Comparison of ENCODE assay signal across 30 mouse cellular contexts in the genomic region with DNA sequence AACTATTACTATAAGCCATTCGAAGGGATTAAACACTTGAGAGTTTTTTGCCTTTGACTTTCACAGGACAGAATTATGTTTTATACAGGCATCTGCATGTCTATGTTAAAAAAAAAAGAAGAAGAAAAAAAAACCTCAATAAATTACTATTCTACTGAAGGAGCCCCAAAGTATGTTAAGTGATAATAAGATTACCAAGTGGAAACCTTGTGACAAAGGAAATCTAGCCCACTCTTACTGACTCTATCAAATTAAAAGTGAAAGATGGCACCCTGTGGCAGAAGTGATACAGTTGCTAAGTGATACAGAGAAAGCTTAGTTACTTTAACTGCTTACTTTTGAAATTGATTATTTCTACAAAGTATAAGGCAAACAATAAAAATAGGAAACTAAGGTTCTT. TPM values are rescaled to one million over a fixed set of nuclear protein-coding genes. Genes with fewer than 3 reads are reported as not detected.
A peak's percentile ranks its signal among the peaks of the same experiment; 100 is the strongest.
DNase-seq lines count a peak whose midpoint lies in the region; ATAC-seq and TF ChIP-seq lines count a peak whose summit lies in the region.
"Had no signal": no experiment of that assay in that cellular context is flagged by ENCODE, and none has a peak within 500 bp of the region (broad histone marks: within the 10 kb centered on the region; RNA-seq: fewer than 3 reads in every experiment).

No protein-coding gene starts in this region.

- H3K4me2 ChIP-seq in heart, embryonic 13.5 days = peak overlapping the region; percentile 47
- H3K4me2 ChIP-seq in kidney, postnatal 0 days (ENCODE audit: low read length) = 0 out of 2 replicates have a peak overlapping the region, but pooled peaks have one; percentile 16
- H3K4me2 ChIP-seq in embryonic facial prominence, embryonic 14.5 days (ENCODE audit: low read depth, low read length) = peak overlapping the region; percentile 37; the same call in 1 of the 2 replicates
- H3K4me2 ChIP-seq: lung, embryonic 14.5 days; midbrain, embryonic 15.5 days had no signal

- H3K4me3 ChIP-seq in heart, embryonic 13.5 days = no peak overlapping the region
- H3K4me3 ChIP-seq in kidney, postnatal 0 days (replicated peaks; ENCODE audit: low read depth, low read length) = no peak overlapping the region
- H3K4me3 ChIP-seq in MEL (ENCODE audit: control insufficient read depth in 1 of 2, insufficient read depth in 1 of 2, low read depth in 2 of 2, low read length in 2 of 2) = peak overlapping the region in 1 of 2 experiments; percentile 26; a peak in 2 of 4 replicates
- no peak overlapping the region for H3K4me3 ChIP-seq in embryonic facial prominence, embryonic 14.5 days (ENCODE audit: low read depth, low read length)
- H3K4me3 ChIP-seq: forebrain, embryonic 10.5 days; gastrocnemius, adult 2 months; hindbrain, embryonic 15.5 days; liver, embryonic 13.5 days; midbrain, embryonic 10.5 days; midbrain, embryonic 15.5 days; neural tube, embryonic 12.5 days had no signal

- TF ChIP-seq EP300 in MEL (IDR thresholded peaks at IDR 0.05; ENCODE audit: low read depth in 1 of 2, low read length in 2 of 2) = peak; percentile 54 to 58

- H3K36me3 ChIP-seq in heart, embryonic 13.5 days = peaks cover 25% of the 10 kb centered on the region
- H3K36me3 ChIP-seq in kidney, postnatal 0 days (ENCODE audit: insufficient read depth, low read length) = 0 out of 2 replicates have a peak, but pooled peaks cover 4% of the 10 kb centered on the region
- peaks cover 3 to 46% of the 10 kb centered on the region in 2 experiments for H3K36me3 ChIP-seq in MEL (ENCODE audit: control insufficient read depth in 1 of 2, insufficient read depth in 2 of 2, low read length in 2 of 2)
- H3K36me3 ChIP-seq in embryonic facial prominence, embryonic 14.5 days (ENCODE audit: control insufficient read depth, insufficient read depth, low read length) = peaks cover 1% of the 10 kb centered on the region

- H3K27ac ChIP-seq in heart, embryonic 13.5 days (replicated peaks) = no peak overlapping the region
- H3K27ac ChIP-seq in kidney, postnatal 0 days = no peak overlapping the region
- peak overlapping the region; percentile 67 for H3K27ac ChIP-seq in MEL (ENCODE audit: control insufficient read depth, low read depth, low read length)
- H3K27ac ChIP-seq in embryonic facial prominence, embryonic 14.5 days (replicated peaks; ENCODE audit: low read depth, low read length) = 0 out of 2 replicates have a peak overlapping the region, but pooled peaks have one; percentile 52
- H3K27ac ChIP-seq: gastrocnemius, adult 2 months; liver, embryonic 13.5 days; midbrain, embryonic 15.5 days; neural tube, embryonic 12.5 days had no signal

- peaks cover 32% of the 10 kb centered on the region for H3K4me1 ChIP-seq in heart, embryonic 13.5 days
- peaks cover 10% of the 10 kb centered on the region for H3K4me1 ChIP-seq in kidney, postnatal 0 days (replicated peaks; ENCODE audit: insufficient read depth, low read length)
- H3K4me1 ChIP-seq in MEL (ENCODE audit: control insufficient read depth in 1 of 2, insufficient read depth in 2 of 2, low read length in 2 of 2) = peaks cover 24 to 26% of the 10 kb centered on the region in 2 experiments
- peaks cover 21% of the 10 kb centered on the region for H3K4me1 ChIP-seq in embryonic facial prominence, embryonic 14.5 days (ENCODE audit: control insufficient read depth, insufficient read depth, low read length)

- H3K79me2 ChIP-seq in MEL (ENCODE audit: control insufficient read depth, insufficient read depth, low read length, poor library complexity) = peaks cover 22% of the 10 kb centered on the region

- H3K9ac ChIP-seq in heart, embryonic 13.5 days = no peak overlapping the region
- H3K9ac ChIP-seq in kidney, postnatal 0 days (ENCODE audit: low read depth, low read length) = no peak overlapping the region
- H3K9ac ChIP-seq in MEL (ENCODE audit: control insufficient read depth, low read depth, low read length, poor library complexity, severe bottlenecking) = no peak overlapping the region
- H3K9ac ChIP-seq in embryonic facial prominence, embryonic 14.5 days (ENCODE audit: low read depth, low read length) = no peak overlapping the region
- H3K9ac ChIP-seq: hindbrain, embryonic 15.5 days; liver, embryonic 13.5 days; lung, embryonic 14.5 days; midbrain, embryonic 15.5 days; neural tube, embryonic 12.5 days had no signal

- TF ChIP-seq POLR2A in MEL (IDR thresholded peaks at IDR 0.05; ENCODE audit: control insufficient read depth in 1 of 2, insufficient read depth in 1 of 2, low read depth in 1 of 2, low read length in 2 of 2, poor library complexity in 1 of 2) = no peak

- ATAC-seq in heart, embryonic 13.5 days (ENCODE audit: extremely low read depth, insufficient number of reproducible peaks, low FRiP score, low TSS enrichment) = no peak
- no peak for ATAC-seq in kidney, postnatal 0 days (replicated peaks; ENCODE audit: low FRiP score, low read depth)
- ATAC-seq in embryonic facial prominence, embryonic 14.5 days (ENCODE audit: low read depth) = no peak
- ATAC-seq: activated CD4-positive, CD25-positive, alpha-beta regulatory T cell, adult 4 months; CD4-positive, CD25-positive, alpha-beta regulatory T cell, adult 4 months; forebrain, embryonic 16.5 days; inflammation-experienced regulatory T-cells, adult 6 months had no signal

- 85% methylated on average over 1 of the region's 1 CpGs for WGBS in heart, embryonic 13.5 days
- 83% methylated on average over 1 of the region's 1 CpGs for WGBS in kidney, postnatal 0 days
- WGBS in embryonic facial prominence, embryonic 14.5 days = 82% methylated on average over 1 of the region's 1 CpGs

- H3K9me3 ChIP-seq in heart, embryonic 13.5 days = no peaks in the 10 kb centered on the region
- no peaks in the 10 kb centered on the region for H3K9me3 ChIP-seq in kidney, postnatal 0 days (replicated peaks; ENCODE audit: low read length)
- no peaks in the 10 kb centered on the region for H3K9me3 ChIP-seq in MEL (replicated peaks; ENCODE audit: insufficient read depth, low read length)
- peaks cover under 1% of the 10 kb centered on the region; the same call in 1 of the 2 replicates for H3K9me3 ChIP-seq in embryonic facial prominence, embryonic 14.5 days (ENCODE audit: control insufficient read depth, low read length)
- H3K9me3 ChIP-seq: hindbrain, embryonic 15.5 days; liver, embryonic 13.5 days; midbrain, embryonic 15.5 days; neural tube, embryonic 12.5 days had no signal

- TF ChIP-seq CTCF in kidney, postnatal 0 days (IDR thresholded peaks at IDR 0.05; ENCODE audit: low read depth) = no peak
- TF ChIP-seq CTCF in MEL (IDR thresholded peaks at IDR 0.05 in 2 of 3, conservative IDR thresholded peaks at IDR 0.05 in 1 of 3; ENCODE audit: control insufficient read depth in 1 of 3, insufficient read depth in 1 of 3, low read depth in 2 of 3, low read length in 3 of 3, poor library complexity in 1 of 3, severe bottlenecking in 1 of 3) = no peak

- no peaks in the 10 kb centered on the region for H3K27me3 ChIP-seq in heart, embryonic 13.5 days (replicated peaks)
- no peaks in the 10 kb centered on the region for H3K27me3 ChIP-seq in kidney, postnatal 0 days (ENCODE audit: insufficient read depth, low read length)
- H3K27me3 ChIP-seq in MEL (ENCODE audit: control insufficient read depth in 1 of 2, insufficient read depth in 2 of 2, low read length in 2 of 2) = no peaks in the 10 kb centered on the region
- H3K27me3 ChIP-seq in embryonic facial prominence, embryonic 14.5 days (replicated peaks; ENCODE audit: control insufficient read depth, insufficient read depth, low read length) = no peaks in the 10 kb centered on the region
- H3K27me3 ChIP-seq: hindbrain, embryonic 15.5 days; liver, embryonic 13.5 days; midbrain, embryonic 15.5 days; neural tube, embryonic 12.5 days had no signal

- no peak for TF ChIP-seq RAD21 in MEL (IDR thresholded peaks at IDR 0.05; ENCODE audit: low read depth, low read length)

- intact Hi-C loops in heart, postnatal 10 days (cut with DNase I) = no loop called here

- DNase-seq in heart, postnatal 10 days = no peak
- DNase-seq in kidney, postnatal 0 days (ENCODE audit: low spot score) = no peak
- DNase-seq in kidney, postnatal 36 days = no peak
- peak; percentile 59 for DNase-seq in MEL (ENCODE audit: low read depth, low spot score)
- no peak for DNase-seq in embryonic facial prominence, embryonic 14.5 days (ENCODE audit: low spot score)
- no peak for DNase-seq in natural killer cell, adult 2 months (ENCODE audit: low spot score in 2 of 2)
- no peak for DNase-seq in lung, adult 18-20 months
- DNase-seq: adrenal gland, adult 8-10 months; cerebellum, adult 2 months; cerebellum, postnatal 14 days; gastrocnemius, adult 2 months; gastrocnemius, postnatal 36 days; kidney, adult 11 months; layer of hippocampus, postnatal 36 days; liver, embryonic 13.5 days; lung, postnatal 14 days had no signal

TF ChIP-seq in MEL, 35 proteins besides CTCF, POLR2A, EP300 and RAD21 (continues in another document):
- TF ChIP-seq RCOR1 (IDR thresholded peaks at IDR 0.05; ENCODE audit: low read depth, low read length) = peak; percentile 60

RNA-seq across cellular contexts. Expression of a gene that starts 5.0 kb away (rescaled TPM):
- 18.5 and 21.5 TPM in 2 replicates for polyA plus RNA-seq in heart, embryonic 13.5 days (2015; fragmentation: Nextera tagmentation; extraction: Ambion mirVana)
- total RNA-seq in heart, postnatal 10 days (2021) = 10 to 100 TPM; 17.6 to 19.0 TPM
- 25.4 and 27.6 TPM in 2 replicates for polyA plus RNA-seq in kidney, postnatal 0 days (2015; fragmentation: Nextera tagmentation; extraction: Ambion mirVana)
- total RNA-seq in MEL (2012; rRNA removed) = 18.3 and 18.9 TPM in 2 replicates
- 10 to 100 TPM in 1 of 2 experiments, not detected in 1; 22.0 TPM for polyA plus RNA-seq in MEL (2012; ENCODE audit: insufficient read depth in 1 of 2, insufficient read length in 2 of 2, low read depth in 1 of 2, low replicate concordance in 2 of 2, missing spikeins in 1 of 2)
- polyA plus RNA-seq in embryonic facial prominence, embryonic 14.5 days (2014; fragmentation: Nextera tagmentation; extraction: Ambion mirVana) = 19.1 and 30.3 TPM in 2 replicates

RNA-seq across cellular contexts. Expression of a gene that starts 29.6 kb away (rescaled TPM):
- 16.9 and 18.0 TPM in 2 replicates for polyA plus RNA-seq in heart, embryonic 13.5 days (2015; fragmentation: Nextera tagmentation; extraction: Ambion mirVana)
- 10 to 100 TPM; 22.7 to 24.4 TPM for total RNA-seq in heart, postnatal 10 days (2021)
- polyA plus RNA-seq in kidney, postnatal 0 days (2015; fragmentation: Nextera tagmentation; extraction: Ambion mirVana) = 30.4 and 33.4 TPM in 2 replicates
- total RNA-seq in MEL (2012; rRNA removed) = 9.9 and 10.7 TPM in 2 replicates
- 10 to 100 TPM in 1 of 2 experiments, not detected in 1; 26.1 TPM for polyA plus RNA-seq in MEL (2012; ENCODE audit: insufficient read depth in 1 of 2, insufficient read length in 2 of 2, low read depth in 1 of 2, low replicate concordance in 2 of 2, missing spikeins in 1 of 2)
- polyA plus RNA-seq in embryonic facial prominence, embryonic 14.5 days (2014; fragmentation: Nextera tagmentation; extraction: Ambion mirVana) = 19.5 and 20.4 TPM in 2 replicates

RNA-seq across cellular contexts. Expression of a gene that starts 41.8 kb away (rescaled TPM):
- polyA plus RNA-seq in heart, embryonic 13.5 days (2015; fragmentation: Nextera tagmentation; extraction: Ambion mirVana) = 0.25 TPM in 2 replicates
- under 1 TPM in 1 of 2 experiments, not detected in 1; 0.62 TPM for total RNA-seq in heart, postnatal 10 days (2021)
- 0.57 and 0.71 TPM in 2 replicates for polyA plus RNA-seq in kidney, postnatal 0 days (2015; fragmentation: Nextera tagmentation; extraction: Ambion mirVana)
- not detected in 2 replicates for total RNA-seq in MEL (2012; rRNA removed)
- not detected for polyA plus RNA-seq in MEL (2012; ENCODE audit: insufficient read depth in 1 of 2, insufficient read length in 2 of 2, low read depth in 1 of 2, low replicate concordance in 2 of 2, missing spikeins in 1 of 2)
- polyA plus RNA-seq in embryonic facial prominence, embryonic 14.5 days (2014; fragmentation: Nextera tagmentation; extraction: Ambion mirVana) = 0.30 and 0.75 TPM in 2 replicates
- total RNA-seq: adrenal gland, adult 8-10 months; adrenal gland, postnatal 4 days; gastrocnemius, postnatal 36 days; hematopoietic stem cell, adult 5-6 weeks had no signal
- polyA plus RNA-seq: limb, embryonic 11.5 days; liver, embryonic 13.5 days had no signal

Comparison
In these comparisons a context has a peak if more than half of its experiments do, and no peak if none do; other contexts are left out.
1. H3K27ac ChIP-seq: peak in MEL (single experiment) and embryonic facial prominence, embryonic 14.5 days (single experiment); none in heart, embryonic 13.5 days (single experiment) and kidney, postnatal 0 days (single experiment).
2. Peak in every context shown above with its lines, with median percentiles within 50 percentile points of each other: H3K4me2 ChIP-seq.